Mouse (Mus musculus): ENCODE data around the gene Birc3. TPM values are rescaled to one million over a fixed set of nuclear protein-coding genes. Genes with fewer than 3 reads are reported as not detected.
A peak's percentile ranks its signal among the peaks of the same experiment; 100 is the strongest.
"Not testable (repeated sequence)": the region's sequence is repeated elsewhere in the genome, so short reads cannot be mapped to it uniquely, and the experiment has no call there.

Gene Birc3
- total RNA-seq, 2 experiments from 2014 or later = 6.8 to 9.4 TPM

- intact Hi-C loops (cut with DNase I) = no loop called here
Measured at GRCm38 (mm10) chr9:7870556-7871315, 2.2 kb downstream of the Birc3 start.

GRCm38 (mm10) chr9:7868838-7869491, 4.0 kb downstream of the Birc3 start:
- intact Hi-C loops (cut with DNase I) = no loop called here

More at GRCm38 (mm10) chr9:7870556-7871315, 2.2 kb downstream of the Birc3 start:
- no peak for DNase-seq

GRCm38 (mm10) chr9:7867981-7868380, 5.0 kb downstream of the Birc3 start:
- intact Hi-C loops (cut with DNase I) = no loop called here
- peak; percentile 25 for DNase-seq

More at GRCm38 (mm10) chr9:7868838-7869491, 4.0 kb downstream of the Birc3 start:
- no peak for DNase-seq

- intact Hi-C loops (cut with DNase I); DNase-seq: not testable (repeated sequence)
Measured at GRCm38 (mm10) chr9:7866981-7867380, 6.0 kb downstream of the Birc3 start.

- no peak for DNase-seq
- intact Hi-C loops (cut with DNase I) = no loop called here
Measured at GRCm38 (mm10) chr9:7860976-7861375, 12.0 kb downstream of the Birc3 start.

- DNase-seq = no peak
- intact Hi-C loops (cut with DNase I) = loop anchor here (1.0 to 10.0 kb wide), 4 partner anchors 41 to 349 kb away; no protein-coding TSS in a partner anchor
Measured at GRCm38 (mm10) chr9:7855912-7856311, 17.1 kb downstream of the Birc3 start.

- DNase-seq = peak in 1 of 2 experiments; percentile 34
Measured at GRCm38 (mm10) chr9:7855374-7855773, 17.6 kb downstream of the Birc3 start.

GRCm38 (mm10) chr9:7854196-7854595, 18.8 kb downstream of the Birc3 start:
- intact Hi-C loops (cut with DNase I) = loop anchor here (10.0 kb wide), 1 partner anchor 351 kb away; no protein-coding TSS in a partner anchor
- DNase-seq = not testable (repeated sequence)

More at GRCm38 (mm10) chr9:7855374-7855773, 17.6 kb downstream of the Birc3 start:
- intact Hi-C loops (cut with DNase I) = loop anchor here (1.0 to 10.0 kb wide), 3 partner anchors 141 to 349 kb away; no protein-coding TSS in a partner anchor

- intact Hi-C loops (cut with DNase I) = loop anchor here (10.0 kb wide), 1 partner anchor 352 kb away; no protein-coding TSS in a partner anchor
- no peak for DNase-seq
Measured at GRCm38 (mm10) chr9:7852346-7853230, 20.4 kb downstream of the Birc3 start.

- intact Hi-C loops (cut with DNase I) = loop anchor here (10.0 kb wide), 1 partner anchor 353 kb away; no protein-coding TSS in a partner anchor
- no peak for DNase-seq
Measured at GRCm38 (mm10) chr9:7851841-7852240, 21.1 kb downstream of the Birc3 start.

- intact Hi-C loops (cut with DNase I) = no loop called here
- DNase-seq = no peak
Measured at GRCm38 (mm10) chr9:7848191-7848590, 24.8 kb downstream of the Birc3 start.

- no peak for DNase-seq
- intact Hi-C loops (cut with DNase I) = no loop called here
Measured at GRCm38 (mm10) chr9:7846667-7847199, 26.3 kb downstream of the Birc3 start.

- intact Hi-C loops (cut with DNase I) = no loop called here
- DNase-seq = no peak
Measured at GRCm38 (mm10) chr9:7845216-7845895, 27.6 kb downstream of the Birc3 start.

GRCm38 (mm10) chr9:7841221-7841620, 31.8 kb downstream of the Birc3 start:
- intact Hi-C loops (cut with DNase I) = no loop called here
- no peak for DNase-seq

GRCm38 (mm10) chr9:7837806-7838440, 35.1 kb downstream of the Birc3 start:
- no peak for DNase-seq
- intact Hi-C loops (cut with DNase I) = loop anchor here (2.0 kb wide), 2 partner anchors 35 to 167 kb away; partner anchors contain the start of genes Birc3 and Yap1

- DNase-seq = peak; percentile 94 to 95
- intact Hi-C loops (cut with DNase I) = loop anchor here (1.0 to 2.0 kb wide), 3 partner anchors 36 to 168 kb away; partner anchors contain the start of genes Birc3 and Yap1
Measured at GRCm38 (mm10) chr9:7836905-7837805, 35.8 kb downstream of the Birc3 start, which contains the start of gene Birc2. Birc2 (minus strand) TSS chr9:7837064.

GRCm38 (mm10) chr9:7836331-7836730, 36.7 kb downstream of the Birc3 start:
- DNase-seq = peak; percentile 34 to 58
- intact Hi-C loops (cut with DNase I) = loop anchor here (1.0 to 2.0 kb wide), 3 partner anchors 36 to 168 kb away; partner anchors contain the start of genes Birc3 and Yap1

- intact Hi-C loops (cut with DNase I) = no loop called here
- no peak for DNase-seq
Measured at GRCm38 (mm10) chr9:7835302-7835701, 37.7 kb downstream of the Birc3 start.

All from heart, postnatal 36 days (tissue).